Mouse (Mus musculus): ENCODE measurements around the gene Rhof.

DNA sequence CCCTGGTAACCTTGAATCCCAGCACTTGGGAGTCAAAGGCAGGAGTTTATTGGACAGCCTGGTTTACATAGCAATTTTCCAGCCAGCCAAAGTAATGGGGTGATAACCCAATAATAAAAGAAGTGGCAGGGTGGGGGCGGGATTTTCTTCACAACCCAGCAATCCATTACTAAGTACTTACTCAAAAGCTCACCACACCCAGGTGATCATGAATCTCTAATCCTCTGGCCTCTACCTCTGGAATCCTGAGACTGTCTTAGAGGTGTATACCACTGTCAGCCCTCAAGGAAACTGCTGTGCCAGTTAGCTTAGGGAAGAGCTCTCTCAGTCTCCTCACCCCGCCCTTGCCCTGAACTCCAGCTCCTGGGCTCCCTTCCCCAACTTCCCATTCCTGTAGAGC is 46.0 kb downstream of the Rhof start:
- TF ChIP-seq CTCF (IDR thresholded peaks at IDR 0.05; ENCODE audit: borderline replicate concordance, insufficient read depth, low read depth, low read length): no peak
- TF ChIP-seq POLR2A (IDR thresholded peaks at IDR 0.05; ENCODE audit: borderline replicate concordance, insufficient read depth, low read length): no peak

All from cerebellum, adult 2 months (tissue).